Mouse (Mus musculus): ENCODE results near the gene Usp10. TPM values are rescaled to one million over a fixed set of nuclear protein-coding genes. Genes with fewer than 3 reads are reported as not detected.

The Usp10 gene
- 107 TPM for polyA plus RNA-seq (2021)

- POLR2A ChIA-PET: interaction anchor here (1.3 to 1.5 kb wide), 2 partner anchors 9 to 30 kb away, joined by 3 read pairs; no protein-coding TSS in a partner anchor
- CTCF ChIA-PET: no interaction called here
- TF ChIP-seq CTCF (IDR thresholded peaks at IDR 0.05): no peak
- H3K27me3 ChIP-seq: no peaks in the 10 kb centered on the region
- DNase-seq (ENCODE audit: low read depth, low spot score) (no peak), ATAC-seq (peak; percentile 13)
- in situ Hi-C loops (cut with MboI; ENCODE audit: low pct_unique_long_range_greater_than_20kb): loop anchor here (10.0 kb wide), 1 partner anchor 225 kb away; no protein-coding TSS in a partner anchor
Observed at GRCm38 (mm10) chr8:119909944-119910546, at the start of gene Usp10. Gene Usp10 (plus strand): TSS chr8:119910360.

DNA sequence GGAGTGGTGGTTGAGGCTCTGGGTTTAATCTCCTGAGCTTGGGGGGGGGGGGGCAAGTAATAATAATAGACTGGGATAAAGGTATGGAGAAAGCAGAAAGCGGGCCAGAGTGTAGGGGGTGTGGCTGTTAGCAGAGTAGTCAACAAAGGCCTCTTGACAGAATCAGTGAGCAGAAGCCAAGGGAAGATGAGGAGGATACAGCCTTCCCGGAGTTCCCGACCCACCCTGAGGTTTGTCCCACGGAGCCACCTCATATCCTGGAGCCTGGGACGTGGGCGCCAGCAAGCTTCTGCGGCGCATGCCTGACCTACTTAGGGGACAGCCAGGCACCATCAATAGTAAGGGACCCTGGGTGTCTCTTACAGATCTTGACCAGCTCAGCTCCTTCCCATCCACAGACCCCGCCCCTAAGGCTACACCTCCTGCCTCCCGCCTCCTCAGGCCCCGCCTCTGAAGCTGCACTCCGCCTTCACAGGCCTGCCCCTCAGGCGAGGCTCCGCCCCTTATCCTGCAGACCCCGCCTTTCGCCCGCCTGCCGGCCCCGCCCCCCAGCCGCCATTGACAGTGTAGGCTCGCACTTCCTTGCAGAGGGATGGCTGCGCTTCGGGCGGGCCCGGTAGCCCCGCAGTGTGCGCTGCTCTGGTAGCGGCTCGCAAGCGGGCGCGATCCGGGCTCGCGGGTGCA lies 48.3 kb upstream of the Usp10 start, which contains the start of gene Klhl36:
Gene Klhl36 (plus strand): TSS at position 561 of the 684 bp plus-strand sequence.
- H3K27me3 ChIP-seq: peaks cover 8% of the 10 kb centered on the region
- TF ChIP-seq CTCF (IDR thresholded peaks at IDR 0.05): no peak
- in situ Hi-C loops (cut with MboI; ENCODE audit: low pct_unique_long_range_greater_than_20kb): no loop called here
- ChIA-PET CTCF (interaction anchor here (0.8 to 1.6 kb wide), 2 partner anchors 18 to 82 kb away, joined by 3 to 4 read pairs; no protein-coding TSS in a partner anchor), POLR2A (interaction anchor here (1.0 to 1.5 kb wide), 3 partner anchors 23 to 69 kb away, joined by 3 to 6 read pairs (median 3); no protein-coding TSS in a partner anchor)
- peak; percentile 92 for ATAC-seq
- DNase-seq (ENCODE audit: low read depth, low spot score): peak; percentile 51

- CTCF ChIA-PET: interaction anchor here (0.8 to 1.6 kb wide), 2 partner anchors 17 to 83 kb away, joined by 3 to 4 read pairs; no protein-coding TSS in a partner anchor
- in situ Hi-C loops (cut with MboI; ENCODE audit: low pct_unique_long_range_greater_than_20kb): no loop called here
- no peak for TF ChIP-seq CTCF (IDR thresholded peaks at IDR 0.05)
- POLR2A ChIA-PET: interaction anchor here (0.7 to 1.5 kb wide), 4 partner anchors 23 to 70 kb away, joined by 3 to 6 read pairs (median 3); no protein-coding TSS in a partner anchor
- peaks cover 6% of the 10 kb centered on the region for H3K27me3 ChIP-seq
- DNase-seq (ENCODE audit: low read depth, low spot score) (no peak), ATAC-seq (peak; percentile 44)
Observed at GRCm38 (mm10) chr8:119862390-119862734, 47.8 kb upstream of the Usp10 start.

DNA sequence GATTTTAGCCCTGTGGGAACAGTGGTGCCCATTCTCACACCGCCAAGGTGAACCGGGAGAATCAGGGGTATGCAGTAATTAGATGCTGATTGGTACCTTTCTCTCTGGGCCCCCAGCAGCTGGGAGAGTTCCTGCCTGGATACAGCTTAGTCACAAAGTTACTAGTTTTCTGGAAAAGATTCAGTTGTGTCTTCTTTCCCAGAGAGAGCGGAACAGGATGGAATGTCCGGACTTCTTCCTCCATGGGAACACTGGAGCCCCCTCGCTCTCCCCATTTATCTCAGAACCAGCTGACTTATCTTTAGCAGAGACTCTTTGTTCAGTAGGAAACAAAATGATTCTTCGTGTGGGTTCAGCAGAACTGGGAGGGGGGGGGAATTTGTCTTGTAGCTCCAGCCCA lies 47.4 kb upstream of the Usp10 start:
- no peak for TF ChIP-seq CTCF (IDR thresholded peaks at IDR 0.05)
- DNase-seq (ENCODE audit: low read depth, low spot score): no peak
- in situ Hi-C loops (cut with MboI; ENCODE audit: low pct_unique_long_range_greater_than_20kb): no loop called here
- ChIA-PET CTCF (interaction anchor here (1.6 kb wide), 1 partner anchor 83 kb away, joined by 4 read pairs; no protein-coding TSS in a partner anchor), POLR2A (interaction anchor here (0.7 to 1.5 kb wide), 4 partner anchors 23 to 65 kb away, joined by 3 to 6 read pairs (median 3); no protein-coding TSS in a partner anchor)
- peaks cover 5% of the 10 kb centered on the region for H3K27me3 ChIP-seq
- ATAC-seq: peak; percentile 27

GRCm38 (mm10) chr8:119869616-119870015 lies 40.5 kb upstream of the Usp10 start:
- no peak for DNase-seq (ENCODE audit: low read depth, low spot score)
- H3K27me3 ChIP-seq: no peaks in the 10 kb centered on the region
- in situ Hi-C loops (cut with MboI; ENCODE audit: low pct_unique_long_range_greater_than_20kb): no loop called here
- TF ChIP-seq CTCF (IDR thresholded peaks at IDR 0.05): no peak
- POLR2A ChIA-PET: no interaction called here
- no peak for ATAC-seq
- CTCF ChIA-PET: no interaction called here

DNA sequence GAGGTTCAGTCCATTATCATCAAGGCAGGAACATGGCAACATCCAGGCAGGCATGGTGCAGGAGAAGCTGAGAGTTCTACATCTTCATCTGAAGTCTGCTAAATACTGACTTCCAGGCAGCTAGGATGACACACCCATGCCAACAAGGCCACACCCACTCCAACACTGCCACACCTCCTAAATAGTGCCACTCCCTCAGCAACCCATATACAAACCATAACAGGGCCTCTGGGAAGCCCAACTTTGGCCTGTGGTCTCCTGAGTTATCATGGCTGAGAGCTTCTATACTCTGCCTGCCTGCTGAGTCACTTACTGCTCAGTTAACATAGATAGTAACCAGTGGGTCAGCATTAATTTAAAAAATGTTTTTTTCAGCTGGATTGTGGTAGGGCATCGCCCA lies 37.0 kb upstream of the Usp10 start:
- ChIA-PET POLR2A (no interaction called here), CTCF (no interaction called here)
- ATAC-seq: no peak
- no peak for DNase-seq (ENCODE audit: low read depth, low spot score)
- no peak for TF ChIP-seq CTCF (IDR thresholded peaks at IDR 0.05)
- in situ Hi-C loops (cut with MboI; ENCODE audit: low pct_unique_long_range_greater_than_20kb): no loop called here
- H3K27me3 ChIP-seq: no peaks in the 10 kb centered on the region

GRCm38 (mm10) chr8:119881301-119881700 lies 28.9 kb upstream of the Usp10 start:
- CTCF ChIA-PET: no interaction called here
- DNase-seq (ENCODE audit: low read depth, low spot score) (no peak), ATAC-seq (no peak)
- no peaks in the 10 kb centered on the region for H3K27me3 ChIP-seq
- in situ Hi-C loops (cut with MboI; ENCODE audit: low pct_unique_long_range_greater_than_20kb): no loop called here
- no peak for TF ChIP-seq CTCF (IDR thresholded peaks at IDR 0.05)
- POLR2A ChIA-PET: no interaction called here

GRCm38 (mm10) chr8:119881917-119882316 lies 28.2 kb upstream of the Usp10 start:
- ChIA-PET CTCF (interaction anchor here (1.5 kb wide), 1 partner anchor 19 kb away, joined by 3 read pairs; no protein-coding TSS in a partner anchor), POLR2A (no interaction called here)
- DNase-seq (ENCODE audit: low read depth, low spot score) (no peak), ATAC-seq (no peak)
- no peaks in the 10 kb centered on the region for H3K27me3 ChIP-seq
- in situ Hi-C loops (cut with MboI; ENCODE audit: low pct_unique_long_range_greater_than_20kb): no loop called here
- no peak for TF ChIP-seq CTCF (IDR thresholded peaks at IDR 0.05)

- ATAC-seq: no peak
- no peaks in the 10 kb centered on the region for H3K27me3 ChIP-seq
- TF ChIP-seq CTCF (IDR thresholded peaks at IDR 0.05): no peak
- ChIA-PET CTCF (interaction anchor here (1.5 kb wide), 1 partner anchor 18 kb away, joined by 3 read pairs; no protein-coding TSS in a partner anchor), POLR2A (interaction anchor here (0.6 kb wide), 1 partner anchor 24 kb away, joined by 3 read pairs; no protein-coding TSS in a partner anchor)
- DNase-seq (ENCODE audit: low read depth, low spot score): no peak
- in situ Hi-C loops (cut with MboI; ENCODE audit: low pct_unique_long_range_greater_than_20kb): no loop called here
Observed at GRCm38 (mm10) chr8:119883281-119883680, 26.9 kb upstream of the Usp10 start.

GRCm38 (mm10) chr8:119885612-119886011 lies 24.5 kb upstream of the Usp10 start:
- ATAC-seq (peak; percentile 88), DNase-seq (ENCODE audit: low read depth, low spot score) (peak; percentile 90)
- CTCF ChIA-PET: interaction anchor here (0.8 to 4.9 kb wide), 10 partner anchors 12 to 103 kb away, joined by 3 to 23 read pairs (median 4); no protein-coding TSS in a partner anchor
- no peaks in the 10 kb centered on the region for H3K27me3 ChIP-seq
- POLR2A ChIA-PET: interaction anchor here (1.1 kb wide), 1 partner anchor 22 kb away, joined by 3 read pairs; no protein-coding TSS in a partner anchor
- in situ Hi-C loops (cut with MboI; ENCODE audit: low pct_unique_long_range_greater_than_20kb): no loop called here
- no peak for TF ChIP-seq CTCF (IDR thresholded peaks at IDR 0.05)
